ENCODE assay signal across 12 mouse cellular contexts in the genomic region with DNA sequence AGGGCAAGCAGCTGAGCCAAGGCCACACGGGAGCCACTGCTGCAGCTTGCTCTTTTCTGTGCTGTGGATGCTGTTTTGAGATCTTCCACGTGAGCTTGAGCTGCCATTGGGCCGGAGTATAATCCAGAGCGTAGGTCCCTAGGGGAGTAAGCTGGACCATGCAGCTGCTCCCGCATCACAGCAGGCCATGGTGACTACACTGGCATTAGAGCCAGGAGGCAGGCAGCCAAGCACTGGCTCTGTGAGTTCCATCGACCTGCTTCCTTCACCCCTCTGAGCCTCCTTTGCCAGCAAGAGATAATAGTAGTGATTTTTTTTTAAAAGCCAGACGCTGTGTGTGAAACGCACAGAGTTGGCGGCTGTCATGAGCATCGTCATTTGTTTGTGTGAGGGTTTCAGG. TPM values are rescaled to one million over a fixed set of nuclear protein-coding genes. Genes with fewer than 3 reads are reported as not detected.
DNase-seq lines count a peak whose midpoint lies in the region; ATAC-seq lines count a peak whose summit lies in the region.
"Had no signal": no experiment of that assay in that cellular context is flagged by ENCODE, and none has a peak within 500 bp of the region (broad histone marks: within the 10 kb centered on the region; RNA-seq: fewer than 3 reads in every experiment).

No protein-coding gene starts in this region.

- H3K36me3 ChIP-seq in embryonic facial prominence, embryonic 11.5 days (replicated peaks; ENCODE audit: control insufficient read depth, insufficient read depth, low read depth, low read length), result no peaks in the 10 kb centered on the region; the same call in none of the 2 replicates
- H3K36me3 ChIP-seq in embryonic facial prominence, embryonic 10.5 days (replicated peaks), result peaks cover 56% of the 10 kb centered on the region
- no peaks in the 10 kb centered on the region for H3K36me3 ChIP-seq in kidney, embryonic 16.5 days (ENCODE audit: insufficient read depth, low read length)
- peaks cover 43% of the 10 kb centered on the region for H3K36me3 ChIP-seq in limb, embryonic 12.5 days

- H3K27ac ChIP-seq in embryonic facial prominence, embryonic 11.5 days (replicated peaks; ENCODE audit: low read depth, low read length), result no peak overlapping the region
- H3K27ac ChIP-seq in embryonic facial prominence, embryonic 10.5 days (replicated peaks), result no peak overlapping the region
- H3K27ac ChIP-seq in kidney, embryonic 16.5 days (ENCODE audit: low read length), result peak overlapping the region; percentile 88; the same call in 1 of the 2 replicates
- H3K27ac ChIP-seq in limb, embryonic 12.5 days, result no peak overlapping the region

- ATAC-seq in embryonic facial prominence, embryonic 11.5 days (replicated peaks; ENCODE audit: insufficient number of reproducible peaks, low FRiP score, low TSS enrichment, low read depth), result no peak
- no peak for ATAC-seq in kidney, embryonic 16.5 days (ENCODE audit: low FRiP score, low TSS enrichment)
- no peak for ATAC-seq in limb, embryonic 12.5 days (ENCODE audit: insufficient number of reproducible peaks, insufficient read depth, low FRiP score, low TSS enrichment, low read depth)

- DNase-seq in embryonic facial prominence, embryonic 11.5 days (ENCODE audit: low spot score), result no peak
- no peak for DNase-seq in embryonic facial prominence, embryonic 10.5 days (ENCODE audit: low spot score)
- no peak for DNase-seq in kidney, postnatal 4 days
- peak; percentile 66 for DNase-seq in Muller cell, postnatal 12 days (ENCODE audit: inconsistent ontology term)
- no peak for DNase-seq in thymus, adult 18-20 months
- DNase-seq in urinary bladder, postnatal 25 days (ENCODE audit: low spot score), result no peak
- DNase-seq: B cell, adult 2 months; cerebellum, postnatal 36 days; liver had no signal

- H3K4me1 ChIP-seq in embryonic facial prominence, embryonic 11.5 days (ENCODE audit: control insufficient read depth, insufficient read depth, low read length), result no peaks in the 10 kb centered on the region
- peaks cover 50% of the 10 kb centered on the region for H3K4me1 ChIP-seq in embryonic facial prominence, embryonic 10.5 days
- H3K4me1 ChIP-seq in kidney, embryonic 16.5 days (ENCODE audit: insufficient read depth, low read length), result peaks cover 33% of the 10 kb centered on the region
- H3K4me1 ChIP-seq in limb, embryonic 12.5 days (replicated peaks), result peaks cover 25% of the 10 kb centered on the region

- peak overlapping the region; percentile 25; the same call in 1 of the 2 replicates for H3K9ac ChIP-seq in embryonic facial prominence, embryonic 11.5 days (replicated peaks; ENCODE audit: low read length)
- no peak overlapping the region for H3K9ac ChIP-seq in kidney, embryonic 16.5 days (replicated peaks; ENCODE audit: low read length)
- no peak overlapping the region for H3K9ac ChIP-seq in limb, embryonic 12.5 days (replicated peaks)

- WGBS in embryonic facial prominence, embryonic 11.5 days, result 88% methylated on average over 10 of the region's 10 CpGs
- WGBS in embryonic facial prominence, embryonic 10.5 days, result 93% methylated on average over 10 of the region's 10 CpGs
- 89% methylated on average over 10 of the region's 10 CpGs for WGBS in kidney, embryonic 16.5 days
- WGBS in limb, embryonic 12.5 days, result 89% methylated on average over 10 of the region's 10 CpGs

- H3K4me2 ChIP-seq in embryonic facial prominence, embryonic 11.5 days (ENCODE audit: low read depth, low read length), result no peak overlapping the region
- peak overlapping the region; percentile 96 for H3K4me2 ChIP-seq in kidney, embryonic 16.5 days (replicated peaks; ENCODE audit: low read depth, low read length)
- H3K4me2 ChIP-seq in limb, embryonic 12.5 days, result peak overlapping the region; percentile 85; the same call in 1 of the 2 replicates

- H3K9me3 ChIP-seq in embryonic facial prominence, embryonic 11.5 days (replicated peaks; ENCODE audit: control insufficient read depth, low read length), result no peaks in the 10 kb centered on the region
- no peaks in the 10 kb centered on the region for H3K9me3 ChIP-seq in embryonic facial prominence, embryonic 10.5 days
- H3K9me3 ChIP-seq in kidney, embryonic 16.5 days (ENCODE audit: low read length), result no peaks in the 10 kb centered on the region
- H3K9me3 ChIP-seq in limb, embryonic 12.5 days, result no peaks in the 10 kb centered on the region
- H3K9me3 ChIP-seq: megakaryocyte, embryonic 14.5 days had no signal

- no peaks in the 10 kb centered on the region for H3K27me3 ChIP-seq in embryonic facial prominence, embryonic 11.5 days (ENCODE audit: control insufficient read depth, insufficient read depth, low read length)
- H3K27me3 ChIP-seq in embryonic facial prominence, embryonic 10.5 days (replicated peaks; ENCODE audit: low read depth, poor library complexity, severe bottlenecking), result peaks cover 22% of the 10 kb centered on the region; the same call in 1 of the 2 replicates
- H3K27me3 ChIP-seq in kidney, embryonic 16.5 days (ENCODE audit: insufficient read depth, low read length), result no peaks in the 10 kb centered on the region
- H3K27me3 ChIP-seq in limb, embryonic 12.5 days, result 0 out of 2 replicates have a peak, but pooled peaks cover 4% of the 10 kb centered on the region

- no peak overlapping the region for H3K4me3 ChIP-seq in embryonic facial prominence, embryonic 11.5 days (ENCODE audit: low read depth, low read length)
- no peak overlapping the region for H3K4me3 ChIP-seq in embryonic facial prominence, embryonic 10.5 days
- no peak overlapping the region for H3K4me3 ChIP-seq in kidney, embryonic 16.5 days (ENCODE audit: low read length)
- H3K4me3 ChIP-seq in limb, embryonic 12.5 days (replicated peaks), result no peak overlapping the region
- H3K4me3 ChIP-seq: megakaryocyte, embryonic 14.5 days had no signal

RNA-seq across cellular contexts. Expression of gene Aif1l, which starts 2.3 kb away (rescaled TPM):
- 83.5 and 84.3 TPM in 2 replicates for polyA plus RNA-seq in embryonic facial prominence, embryonic 11.5 days (2014; fragmentation: Nextera tagmentation; extraction: Ambion mirVana)
- 89.0 and 93.2 TPM in 2 replicates for polyA plus RNA-seq in embryonic facial prominence, embryonic 10.5 days (2016; fragmentation: Nextera tagmentation; extraction: Ambion mirVana)
- 90.4 and 101 TPM in 2 replicates for polyA plus RNA-seq in kidney, embryonic 16.5 days (2015; fragmentation: Nextera tagmentation; extraction: Ambion mirVana)
- polyA plus RNA-seq in limb, embryonic 12.5 days (2016; fragmentation: Nextera tagmentation; extraction: Ambion mirVana), result 86.6 and 100 TPM in 2 replicates

RNA-seq across cellular contexts. Expression of gene Nup214, which starts 22.0 kb away (rescaled TPM):
- 74.7 and 78.2 TPM in 2 replicates for polyA plus RNA-seq in embryonic facial prominence, embryonic 11.5 days (2014; fragmentation: Nextera tagmentation; extraction: Ambion mirVana)
- 120 and 121 TPM in 2 replicates for polyA plus RNA-seq in embryonic facial prominence, embryonic 10.5 days (2016; fragmentation: Nextera tagmentation; extraction: Ambion mirVana)
- polyA plus RNA-seq in kidney, embryonic 16.5 days (2015; fragmentation: Nextera tagmentation; extraction: Ambion mirVana), result 70.2 and 94.1 TPM in 2 replicates
- 76.4 and 87.4 TPM in 2 replicates for polyA plus RNA-seq in limb, embryonic 12.5 days (2016; fragmentation: Nextera tagmentation; extraction: Ambion mirVana)
